Mouse (Mus musculus): ENCODE measurements around the gene Gja10.

DNA sequence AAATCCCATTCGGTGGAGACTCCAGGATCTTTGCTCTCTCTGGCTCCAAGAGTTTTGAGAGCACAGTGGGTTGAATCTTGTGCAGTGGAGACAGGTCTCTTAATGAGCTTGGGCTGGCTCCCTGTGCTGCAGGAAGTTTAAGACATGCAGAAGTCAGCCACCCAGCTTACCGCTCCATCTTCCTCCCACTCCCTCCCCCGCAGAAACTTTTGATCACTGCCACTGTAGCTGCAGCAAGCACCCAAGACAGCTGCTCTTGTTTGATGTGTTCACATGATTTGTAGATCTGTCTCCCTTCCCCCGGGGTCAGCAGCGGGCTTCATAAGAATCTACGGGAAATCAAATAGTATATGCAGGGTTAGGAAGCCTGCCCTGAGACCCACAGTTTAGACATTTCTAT is 42.3 kb downstream of the Gja10 start:
- TF ChIP-seq CTCF (IDR thresholded peaks at IDR 0.05; ENCODE audit: low read depth) (no peak), EP300 (optimal IDR thresholded peaks at IDR 0.05) (no peak)
